ENCODE assay signal across 11 mouse cellular contexts in genomic region chr6:55677326-55677725, GRCm38 (mm10). TPM values are rescaled to one million over a fixed set of nuclear protein-coding genes. Genes with fewer than 3 reads are reported as not detected.
DNase-seq lines count a peak whose midpoint lies in the region; ATAC-seq lines count a peak whose summit lies in the region.
"Had no signal": no experiment of that assay in that cellular context is flagged by ENCODE, and none has a peak within 500 bp of the region (broad histone marks: within the 10 kb centered on the region; RNA-seq: fewer than 3 reads in every experiment).

No protein-coding gene starts in this region.

- H3K9me3 ChIP-seq in kidney, embryonic 14.5 days (ENCODE audit: control insufficient read depth, low read length), result no peaks in the 10 kb centered on the region
- no peaks in the 10 kb centered on the region for H3K9me3 ChIP-seq in forebrain, embryonic 16.5 days (ENCODE audit: control insufficient read depth, low read length)
- H3K9me3 ChIP-seq in midbrain, embryonic 11.5 days (ENCODE audit: control insufficient read depth, low read length), result no peaks in the 10 kb centered on the region

- no peak overlapping the region for H3K27ac ChIP-seq in kidney, embryonic 14.5 days (ENCODE audit: low read depth, low read length)
- H3K27ac ChIP-seq in brown adipose tissue, adult 24 weeks (replicated peaks; ENCODE audit: low read depth, low read length), result no peak overlapping the region
- peak overlapping the region; percentile 96 for H3K27ac ChIP-seq in forebrain, embryonic 16.5 days (ENCODE audit: low read length)
- no peak overlapping the region for H3K27ac ChIP-seq in midbrain, embryonic 11.5 days (ENCODE audit: low read depth, low read length)

- no peaks in the 10 kb centered on the region for H3K4me1 ChIP-seq in kidney, embryonic 14.5 days (ENCODE audit: control insufficient read depth, insufficient read depth, low read length)
- no peaks in the 10 kb centered on the region for H3K4me1 ChIP-seq in brown adipose tissue, adult 24 weeks (ENCODE audit: control insufficient read depth, insufficient read depth, insufficient read length, low read length)
- peaks cover 22% of the 10 kb centered on the region for H3K4me1 ChIP-seq in forebrain, embryonic 16.5 days (replicated peaks; ENCODE audit: control insufficient read depth, insufficient read depth, low read length)
- peaks cover 7% of the 10 kb centered on the region; the same call in 1 of the 2 replicates for H3K4me1 ChIP-seq in midbrain, embryonic 11.5 days (ENCODE audit: control insufficient read depth, insufficient read depth, low read length)

- no peak for DNase-seq in kidney, adult 18-20 months
- no peak for DNase-seq in midbrain, embryonic 11.5 days (ENCODE audit: low spot score, missing footprints)
- no peak for DNase-seq in adrenal gland, postnatal 25 days
- DNase-seq in adrenal gland, postnatal 10 days, result no peak
- no peak for DNase-seq in thymus, postnatal 14 days
- DNase-seq: thymus, adult 18-20 months had no signal

- WGBS in kidney, embryonic 14.5 days, result 11% methylated on average over 8 of the region's 8 CpGs
- 6% methylated on average over 8 of the region's 8 CpGs for WGBS in forebrain, embryonic 16.5 days
- 15% methylated on average over 8 of the region's 8 CpGs for WGBS in midbrain, embryonic 11.5 days

- ATAC-seq in kidney, embryonic 14.5 days (ENCODE audit: low FRiP score, low TSS enrichment), result no peak
- ATAC-seq in forebrain, embryonic 16.5 days, result no peak
- ATAC-seq in midbrain, embryonic 11.5 days (ENCODE audit: low FRiP score), result no peak

- H3K9ac ChIP-seq in kidney, embryonic 14.5 days (ENCODE audit: low read depth, low read length), result peak overlapping the region; percentile 5; the same call in 1 of the 2 replicates
- peak overlapping the region; percentile 71 for H3K9ac ChIP-seq in forebrain, embryonic 16.5 days (replicated peaks; ENCODE audit: low read depth, low read length)
- H3K9ac ChIP-seq in midbrain, embryonic 11.5 days (ENCODE audit: low read length), result peak overlapping the region; percentile 56

- peak overlapping the region; percentile 54 for H3K4me2 ChIP-seq in kidney, embryonic 14.5 days (replicated peaks; ENCODE audit: low read depth, low read length)
- peak overlapping the region; percentile 70 for H3K4me2 ChIP-seq in forebrain, embryonic 16.5 days (ENCODE audit: low read length)
- peak overlapping the region; percentile 72 for H3K4me2 ChIP-seq in midbrain, embryonic 11.5 days

- peak overlapping the region; percentile 32 for H3K4me3 ChIP-seq in kidney, embryonic 14.5 days (ENCODE audit: low read length)
- 0 out of 2 replicates have a peak overlapping the region, but pooled peaks have one; percentile 7 for H3K4me3 ChIP-seq in brown adipose tissue, adult 24 weeks (ENCODE audit: insufficient read depth, low read depth, low read length)
- H3K4me3 ChIP-seq in forebrain, embryonic 16.5 days (replicated peaks; ENCODE audit: low read length), result peak overlapping the region; percentile 44
- peak overlapping the region; percentile 34; the same call in 1 of the 2 replicates for H3K4me3 ChIP-seq in midbrain, embryonic 11.5 days (ENCODE audit: low read depth, low read length)

- no peaks in the 10 kb centered on the region for H3K36me3 ChIP-seq in kidney, embryonic 14.5 days (ENCODE audit: control insufficient read depth, insufficient read depth, low read length)
- no peaks in the 10 kb centered on the region for H3K36me3 ChIP-seq in forebrain, embryonic 16.5 days (ENCODE audit: control insufficient read depth, insufficient read depth)
- no peaks in the 10 kb centered on the region for H3K36me3 ChIP-seq in midbrain, embryonic 11.5 days (ENCODE audit: control insufficient read depth, insufficient read depth, low read length)

- H3K27me3 ChIP-seq in kidney, embryonic 14.5 days (ENCODE audit: control insufficient read depth, insufficient read depth, low read length), result 0 out of 2 replicates have a peak, but pooled peaks cover 7% of the 10 kb centered on the region
- no peaks in the 10 kb centered on the region for H3K27me3 ChIP-seq in forebrain, embryonic 16.5 days (replicated peaks; ENCODE audit: control insufficient read depth, insufficient read depth, low read length)
- H3K27me3 ChIP-seq in midbrain, embryonic 11.5 days (ENCODE audit: control insufficient read depth, insufficient read depth, low read length), result no peaks in the 10 kb centered on the region

RNA-seq across cellular contexts. Expression of gene Neurod6, which starts 3.7 kb away (rescaled TPM):
- not detected in 2 replicates for polyA plus RNA-seq in kidney, embryonic 14.5 days (2014; fragmentation: Nextera tagmentation; extraction: Ambion mirVana)
- not detected in 2 replicates for polyA plus RNA-seq in brown adipose tissue, adult 24 weeks (2012; ENCODE audit: insufficient read depth, insufficient read length, missing spikeins)
- polyA plus RNA-seq in forebrain, embryonic 16.5 days (2015; fragmentation: Nextera tagmentation; extraction: Ambion mirVana), result 468 and 578 TPM in 2 replicates
- polyA plus RNA-seq in midbrain, embryonic 11.5 days (2014; fragmentation: Nextera tagmentation; extraction: Ambion mirVana), result 0.31 TPM in 1 of 2 replicates, not detected in the other
- total RNA-seq in adrenal gland, postnatal 25 days (2021), result not detected in 2 replicates
- total RNA-seq in adrenal gland, postnatal 10 days (2021), result not detected
- total RNA-seq: MEL; neutrophil, adult 5-6 weeks had no signal

Comparison
In these comparisons a context has a peak if more than half of its experiments do, and no peak if none do; other contexts are left out.
1. H3K9ac ChIP-seq: peak in every context shown above with its lines; median percentile 71 in forebrain, embryonic 16.5 days; 56 in midbrain, embryonic 11.5 days; 5 in kidney, embryonic 14.5 days.
2. RNA of gene Neurod6, which starts 3.7 kb away (polyA plus RNA-seq): 468 to 578 TPM in forebrain, embryonic 16.5 days; 0.31 TPM in midbrain, embryonic 11.5 days, not detected in kidney, embryonic 14.5 days and not detected in brown adipose tissue, adult 24 weeks; every median in the first group is over 100 times any median in the second.
3. Peak in every context shown above with its lines, with median percentiles within 50 percentile points of each other: H3K4me2 ChIP-seq and H3K4me3 ChIP-seq.